Mouse (Mus musculus) hindbrain, postnatal 0 days (tissue): ENCODE measurements around the gene Fbxl2. TPM values are rescaled to one million over a fixed set of nuclear protein-coding genes. Genes with fewer than 3 reads are reported as not detected.
A peak's percentile ranks its signal among the peaks of the same experiment; 100 is the strongest.

ENCODE experiments used
- ATAC-seq: fragments of 200-750 bp; cut with Nextera tagmentation; 2 replicates; pipeline ENCODE4 v1.8.0; 2017; ENCODE audit warnings: mild to moderate bottlenecking, moderate TSS enrichment, moderate library complexity
- DNase-seq: peaks from one replicate; pipeline ENCODE4 v3.0.0-alpha.2; 2015; ENCODE audit warnings: low spot score
- H3K27ac ChIP-seq: fragments of 300-500 bp; sonication (generic); 2 replicates; pipeline ENCODE4 v1.5.1; 2014; ENCODE audit warnings: mild to moderate bottlenecking
- H3K27me3 ChIP-seq: fragments of 300-500 bp; sonication (generic); 2 replicates; pipeline ENCODE4 v1.6.1; 2014; ENCODE audit warnings: low read length, mixed read lengths; ENCODE audit not compliant: insufficient read depth
- H3K36me3 ChIP-seq: fragments of 300-500 bp; sonication (generic); 2 replicates; pipeline ENCODE4 v1.6.1; 2014; ENCODE audit warnings: low read length, mixed read lengths; ENCODE audit not compliant: insufficient read depth
- H3K4me1 ChIP-seq: fragments of 300-500 bp; sonication (generic); 2 replicates; pipeline ENCODE4 v1.6.1; 2014; ENCODE audit warnings: antibody characterized with exemption, low read length, mixed read lengths; ENCODE audit not compliant: insufficient read depth
- H3K4me2 ChIP-seq: fragments of 300-500 bp; sonication (generic); 2 replicates; pipeline ENCODE4 v1.6.1; 2014; ENCODE audit warnings: low read depth, mild to moderate bottlenecking, low read length, moderate library complexity, mixed read lengths
- H3K4me3 ChIP-seq: fragments of 300-500 bp; sonication (generic); 2 replicates; pipeline ENCODE4 v1.5.1; 2014; ENCODE audit warnings: low read length
- H3K9ac ChIP-seq: fragments of 300-500 bp; sonication (generic); replicated peaks from 2 replicates; pipeline ENCODE4 v1.6.1; 2014; ENCODE audit warnings: mild to moderate bottlenecking, low read length, moderate library complexity, mixed read lengths
- H3K9me3 ChIP-seq: fragments of 300-500 bp; sonication (generic); 2 replicates; pipeline ENCODE4 v1.6.1; 2016; ENCODE audit warnings: low read length, mixed read lengths
- CTCF ChIP-seq: IDR thresholded peaks from 2 replicates; pipeline ENCODE4 v1.5.1; 2016; ENCODE audit warnings: antibody characterized with exemption, control low read depth, low read depth
- WGBS: fragments of 180-500 bp; shearing (Covaris S2); extraction: QIAGEN DNeasy Blood & Tissue Kit; methylation state at CpG from one replicate; pipeline ENCODE4 v1.1.7; 2014; 5-methylcytosine and 5-hydroxymethylcytosine counted together
- polyA plus RNA-seq: library from polyadenylated mRNA; unstranded; fragments of >200 nt; fragmentation: Nextera tagmentation; extraction: Ambion mirVana; gene quantifications from 2 replicates; pipeline ENCODE4 v1.2.1, GENCODE M21; 2015
- total RNA-seq: library from RNA; depleted of rRNA; stranded (reverse); fragments of >200 nt; gene quantifications from 2 replicates; pipeline ENCODE4 v1.2.3, GENCODE M21; 2014

Fbxl2 gene
- total and polyA plus RNA-seq, 2 experiments from 2014 or later = 27.4 to 36.8 TPM

DNA sequence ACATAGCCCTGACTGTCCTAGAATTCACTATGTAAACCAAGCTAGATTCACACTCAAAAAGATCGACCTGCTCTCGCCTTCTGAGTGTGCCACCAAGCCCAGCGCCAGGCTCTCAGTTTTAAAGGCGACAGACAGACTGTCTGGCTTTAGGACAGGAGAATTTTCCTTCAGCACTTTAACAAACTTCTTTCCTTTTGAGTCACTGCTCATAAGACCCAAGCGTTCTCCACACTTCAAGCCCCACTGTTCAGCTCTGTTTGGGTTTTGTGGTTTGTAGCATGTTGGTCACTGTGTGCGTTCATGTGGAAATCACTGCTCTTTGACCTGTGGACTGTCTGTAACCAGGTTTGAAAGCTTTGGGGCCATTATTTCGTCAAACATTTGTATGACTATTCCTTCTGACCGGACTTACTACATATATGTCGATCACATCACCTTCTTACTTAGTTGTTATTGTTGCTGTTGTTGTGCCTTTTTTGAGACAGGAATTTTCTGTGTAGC is 38.1 kb downstream of the Fbxl2 start:
- DNase-seq = no peak
- H3K27ac ChIP-seq = no peak overlapping the region
- H3K4me1 ChIP-seq = no peaks in the 10 kb centered on the region
- ATAC-seq = no peak
- no peak overlapping the region for H3K4me2 ChIP-seq
- H3K27me3 ChIP-seq = no peaks in the 10 kb centered on the region
- no peaks in the 10 kb centered on the region for H3K36me3 ChIP-seq
- H3K9ac ChIP-seq = no peak overlapping the region
- WGBS = 94% methylated on average over 9 of the region's 9 CpGs
- no peak overlapping the region for H3K4me3 ChIP-seq
- no peaks in the 10 kb centered on the region for H3K9me3 ChIP-seq
- no peak for TF ChIP-seq CTCF

DNA sequence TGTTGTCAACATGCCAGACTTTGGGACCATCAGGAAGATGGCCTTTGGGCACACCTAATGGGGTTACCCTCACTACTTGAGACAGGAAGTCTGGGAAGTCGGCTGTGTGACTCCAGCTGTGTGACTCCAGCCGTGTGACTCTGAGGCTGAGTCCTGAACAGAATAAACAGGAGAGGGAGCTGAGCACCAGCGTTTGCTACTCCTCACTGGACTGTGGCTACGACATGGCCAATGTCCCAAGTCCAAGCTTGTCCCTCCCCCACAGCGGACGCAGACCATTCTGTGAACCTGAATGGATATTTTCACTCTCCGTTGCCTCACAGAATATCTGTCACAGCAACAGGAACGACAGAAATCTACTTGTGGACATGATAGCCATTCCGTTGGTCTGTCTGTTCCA is 39.2 kb downstream of the Fbxl2 start:
- Histone ChIP-seq H3K4me1 (no peaks in the 10 kb centered on the region), H3K4me2 (no peak overlapping the region), H3K27ac (no peak overlapping the region), H3K4me3 (no peak overlapping the region), H3K36me3 (no peaks in the 10 kb centered on the region), H3K9ac (no peak overlapping the region), H3K9me3 (no peaks in the 10 kb centered on the region), H3K27me3 (no peaks in the 10 kb centered on the region)
- no peak for DNase-seq
- WGBS = 71% methylated on average over 9 of the region's 9 CpGs
- TF ChIP-seq CTCF = no peak
- no peak for ATAC-seq

DNA sequence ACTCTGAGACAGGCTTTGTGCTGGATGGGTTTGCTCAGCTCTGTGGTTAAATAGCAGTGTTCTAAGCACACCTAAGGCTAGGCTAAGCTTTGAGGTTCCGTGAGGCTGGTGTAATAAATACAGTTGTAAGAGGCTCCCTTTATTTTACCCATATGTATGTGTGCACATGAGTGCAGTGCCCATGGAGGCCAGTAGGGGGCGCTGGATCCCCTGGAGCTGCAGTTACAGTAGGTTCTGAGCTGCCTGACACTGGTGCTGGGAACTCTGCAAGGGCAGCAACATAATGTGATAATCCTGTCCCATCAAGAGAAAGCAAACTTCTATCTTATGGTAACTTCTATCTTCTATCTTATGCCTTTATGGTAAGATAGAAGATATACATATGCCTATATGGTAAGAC is 47.7 kb downstream of the Fbxl2 start:
- WGBS = 58% methylated on average over 2 of the region's 2 CpGs
- ATAC-seq (no peak), DNase-seq (no peak)
- no peaks in the 10 kb centered on the region for H3K27me3 ChIP-seq
- H3K36me3 ChIP-seq = peaks cover 14% of the 10 kb centered on the region; the same call in 1 of the 2 replicates
- H3K27ac ChIP-seq = no peak overlapping the region
- H3K4me3 ChIP-seq = no peak overlapping the region
- H3K9ac ChIP-seq = no peak overlapping the region
- peak; percentile 42 for TF ChIP-seq CTCF
- H3K4me2 ChIP-seq = no peak overlapping the region
- no peaks in the 10 kb centered on the region for H3K4me1 ChIP-seq
- no peaks in the 10 kb centered on the region for H3K9me3 ChIP-seq

DNA sequence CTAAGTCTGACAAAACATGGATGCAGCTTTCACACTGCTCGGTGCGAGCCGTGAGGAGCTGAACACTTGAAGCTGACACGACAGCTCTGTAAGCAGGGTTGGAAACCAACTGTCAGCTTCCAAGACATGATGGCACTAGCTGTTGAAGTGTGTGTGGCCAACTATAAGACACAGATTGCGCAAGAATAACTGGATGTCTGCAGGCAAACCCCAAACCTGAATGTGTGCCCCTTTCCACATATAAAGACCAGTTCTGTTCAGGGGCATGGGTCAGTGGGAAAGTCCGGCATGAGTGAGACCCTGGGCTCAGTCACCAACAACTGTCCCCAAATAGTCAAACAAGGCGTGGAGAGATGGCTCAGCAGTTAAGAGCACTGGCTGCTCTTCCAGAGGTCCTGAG is 53.2 kb downstream of the Fbxl2 start:
- TF ChIP-seq CTCF = no peak
- H3K4me1 ChIP-seq = no peaks in the 10 kb centered on the region
- H3K27me3 ChIP-seq = no peaks in the 10 kb centered on the region
- H3K9me3 ChIP-seq = no peaks in the 10 kb centered on the region
- 0 out of 2 replicates have a peak, but pooled peaks cover 2% of the 10 kb centered on the region for H3K36me3 ChIP-seq
- DNase-seq = no peak
- no peak overlapping the region for H3K4me3 ChIP-seq
- no peak overlapping the region for H3K4me2 ChIP-seq
- no peak overlapping the region for H3K27ac ChIP-seq
- WGBS = 92% methylated on average over 7 of the region's 7 CpGs
- no peak overlapping the region for H3K9ac ChIP-seq
- no peak for ATAC-seq

DNA sequence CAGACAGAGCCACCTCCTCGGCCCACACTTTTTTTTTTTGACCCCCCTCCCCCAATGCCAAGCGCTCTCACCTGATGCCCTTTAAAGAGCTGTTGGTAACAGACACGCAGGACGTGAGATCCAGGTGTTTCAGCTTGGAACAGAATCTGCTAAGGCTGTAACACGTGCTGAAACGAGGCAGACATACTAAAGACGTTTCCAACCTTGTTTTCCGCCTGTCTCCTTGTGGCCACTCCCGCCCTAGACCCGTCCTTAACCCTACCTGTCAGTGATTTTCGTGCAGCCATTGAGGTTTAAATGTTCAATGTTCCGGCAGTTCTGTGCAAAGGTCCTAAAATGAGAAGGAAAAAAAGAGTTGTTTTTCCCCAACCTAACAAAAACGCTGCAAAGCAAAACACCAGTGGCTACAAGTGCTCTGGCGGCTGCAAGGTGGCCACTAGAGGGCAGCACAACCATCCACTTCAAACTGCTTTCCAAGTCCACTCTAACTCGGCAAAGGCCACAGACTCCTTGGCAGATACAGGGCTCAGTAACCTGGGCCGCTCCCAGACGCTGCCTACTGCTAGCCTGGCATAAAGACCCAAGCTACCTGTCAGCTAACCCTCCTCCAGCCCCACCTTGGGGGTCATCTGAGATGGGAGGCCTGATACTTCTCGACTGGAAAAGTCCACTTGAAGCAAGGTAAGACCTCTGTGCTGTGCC is 55.3 kb downstream of the Fbxl2 start:
- peak; percentile 86 for ATAC-seq
- Histone ChIP-seq H3K27me3 (no peaks in the 10 kb centered on the region), H3K4me2 (peak overlapping the region; percentile 34; the same call in 1 of the 2 replicates), H3K4me1 (no peaks in the 10 kb centered on the region), H3K9ac (no peak overlapping the region), H3K9me3 (no peaks in the 10 kb centered on the region), H3K27ac (no peak overlapping the region), H3K36me3 (no peaks in the 10 kb centered on the region; the same call in 1 of the 2 replicates), H3K4me3 (no peak overlapping the region)
- WGBS = 28% methylated on average over 18 of the region's 18 CpGs
- peak; percentile 94 for TF ChIP-seq CTCF
- DNase-seq = peak; percentile 93

DNA sequence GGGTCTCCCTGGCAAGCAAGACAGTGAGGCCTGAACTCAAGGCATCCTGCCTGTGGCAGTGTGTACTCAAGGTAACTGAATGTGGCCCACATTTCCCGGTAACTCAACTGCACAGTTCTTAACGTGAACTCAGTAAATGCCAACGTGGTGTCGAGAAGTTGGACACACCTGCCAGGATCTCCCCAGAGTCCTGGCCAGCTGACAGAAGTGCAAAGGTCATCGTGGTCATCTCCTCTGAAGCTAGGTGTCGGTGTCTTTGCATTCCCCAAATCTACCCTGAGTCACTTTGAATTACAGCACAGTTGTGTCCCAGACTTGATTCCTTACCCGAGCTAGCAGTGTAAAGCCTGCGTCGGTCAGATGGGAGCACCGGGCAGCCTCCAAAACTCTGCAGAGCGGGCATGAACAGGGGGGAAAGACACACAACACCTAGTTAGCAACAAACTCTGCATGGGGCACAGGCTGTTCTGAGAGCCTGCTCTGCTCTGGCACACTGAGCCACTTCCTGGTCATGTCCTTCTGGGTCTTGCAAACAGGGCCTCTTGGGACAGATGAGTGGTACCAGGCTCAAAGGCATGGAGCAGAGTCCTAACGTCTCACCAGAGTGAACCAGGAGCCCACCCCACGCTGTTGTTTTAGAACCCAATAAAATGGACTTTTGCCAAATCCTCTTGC is 60.9 kb downstream of the Fbxl2 start:
- Histone ChIP-seq H3K4me1 (peaks cover 7% of the 10 kb centered on the region; the same call in 1 of the 2 replicates), H3K27ac (no peak overlapping the region), H3K9ac (no peak overlapping the region), H3K4me3 (no peak overlapping the region), H3K27me3 (no peaks in the 10 kb centered on the region), H3K36me3 (no peaks in the 10 kb centered on the region; the same call in 1 of the 2 replicates), H3K9me3 (no peaks in the 10 kb centered on the region), H3K4me2 (no peak overlapping the region)
- 77% methylated on average over 13 of the region's 13 CpGs for WGBS
- DNase-seq (no peak), ATAC-seq (no peak)
- TF ChIP-seq CTCF = no peak
